Mouse (Mus musculus) spleen, adult 18-20 months (tissue): Measurements from ENCODE around the gene Calr3.
A peak's percentile ranks its signal among the peaks of the same experiment; 100 is the strongest.

Experiments used
- DNase-seq, 2 experiments: peaks; one replicate each; pipeline ENCODE4 v3.0.0; 2022; ENCODE audit warnings: mixed read lengths in 2 of 2

Calr3 gene

GRCm38 (mm10) chr8:72434952-72435351, 8.7 kb downstream of the Calr3 start:
- no peak for DNase-seq

GRCm38 (mm10) chr8:72429676-72430075, 14.0 kb downstream of the Calr3 start:
- peak; percentile 24 to 51 for DNase-seq

GRCm38 (mm10) chr8:72422926-72423325, 20.7 kb downstream of the Calr3 start:
- DNase-seq, result no peak

- peak; percentile 98 to 99 for DNase-seq
These were observed 22.0 kb downstream of the Calr3 start, which contains the start of gene Eps15l1 for GRCm38 (mm10) chr8:72421362-72422335. Gene Eps15l1, minus strand, starts transcription at chr8:72421460.

- peak; percentile 39 to 40 for DNase-seq
These were observed 22.9 kb downstream of the Calr3 start for GRCm38 (mm10) chr8:72420571-72421361.

- no peak for DNase-seq
These were observed 25.6 kb downstream of the Calr3 start for GRCm38 (mm10) chr8:72418073-72418472.

- DNase-seq, result no peak
These were observed 28.4 kb downstream of the Calr3 start for GRCm38 (mm10) chr8:72415252-72415651.

- no peak for DNase-seq
These were observed 29.8 kb downstream of the Calr3 start for GRCm38 (mm10) chr8:72413839-72414238.

GRCm38 (mm10) chr8:72409443-72409842, 34.2 kb downstream of the Calr3 start:
- DNase-seq, result no peak

GRCm38 (mm10) chr8:72407878-72408277, 35.8 kb downstream of the Calr3 start:
- no peak for DNase-seq

- no peak for DNase-seq
These were observed 40.7 kb downstream of the Calr3 start for GRCm38 (mm10) chr8:72402981-72403380.

- DNase-seq, result no peak
These were observed 42.3 kb downstream of the Calr3 start for GRCm38 (mm10) chr8:72401381-72401780.

GRCm38 (mm10) chr8:72385737-72386136, 57.9 kb downstream of the Calr3 start:
- no peak for DNase-seq

GRCm38 (mm10) chr8:72382395-72382794, 61.3 kb downstream of the Calr3 start:
- DNase-seq, result no peak

GRCm38 (mm10) chr8:72380656-72381055, 63.0 kb downstream of the Calr3 start:
- DNase-seq, result no peak

- DNase-seq, result no peak
These were observed 66.8 kb downstream of the Calr3 start for GRCm38 (mm10) chr8:72376900-72377299.

- DNase-seq, result no peak
These were observed 67.4 kb downstream of the Calr3 start for GRCm38 (mm10) chr8:72376309-72376708.

GRCm38 (mm10) chr8:72375161-72375560, 68.5 kb downstream of the Calr3 start:
- no peak for DNase-seq
